Mouse (Mus musculus) midbrain, embryonic 11.5 days (tissue): Measurements from ENCODE around the gene Lrrc4b. TPM values are rescaled to one million over a fixed set of nuclear protein-coding genes. Genes with fewer than 3 reads are reported as not detected.

Source experiments
- ATAC-seq: fragments of 200-750 bp; cut with Nextera tagmentation; 2 replicates; pipeline ENCODE4 v1.8.0; 2017; ENCODE audit warnings: moderate TSS enrichment, moderate library complexity; ENCODE audit not compliant: low FRiP score
- DNase-seq: peaks from one replicate; pipeline ENCODE4 v3.0.0; 2015; ENCODE audit warnings: low spot score; ENCODE audit errors: missing footprints
- H3K27ac ChIP-seq: fragments of 300-500 bp; sonication (generic); 2 replicates; pipeline ENCODE4 v1.5.1; 2014; ENCODE audit warnings: low read depth, low read length
- H3K27me3 ChIP-seq: fragments of 300-500 bp; sonication (generic); 2 replicates; pipeline ENCODE4 v1.6.1; 2014; ENCODE audit warnings: mild to moderate bottlenecking, low read length, moderate library complexity, mixed read lengths; ENCODE audit not compliant: control insufficient read depth, insufficient read depth
- H3K36me3 ChIP-seq: fragments of 300-500 bp; sonication (generic); 2 replicates; pipeline ENCODE4 v1.6.1; 2014; ENCODE audit warnings: mild to moderate bottlenecking, low read length, moderate library complexity, mixed read lengths; ENCODE audit not compliant: control insufficient read depth, insufficient read depth
- H3K4me1 ChIP-seq: fragments of 300-500 bp; sonication (generic); 2 replicates; pipeline ENCODE4 v1.6.1; 2014; ENCODE audit warnings: low read length; ENCODE audit not compliant: control insufficient read depth, insufficient read depth
- H3K4me2 ChIP-seq: fragments of 300-500 bp; sonication (generic); 2 replicates; pipeline ENCODE4 v1.6.1; 2014; ENCODE audit warnings: mild to moderate bottlenecking, moderate library complexity
- H3K4me3 ChIP-seq: fragments of 300-500 bp; sonication (generic); 2 replicates; pipeline ENCODE4 v1.5.1; 2014; ENCODE audit warnings: low read depth, low read length
- H3K9ac ChIP-seq: fragments of 300-500 bp; sonication (generic); 2 replicates; pipeline ENCODE4 v1.6.1; 2014; ENCODE audit warnings: low read length
- H3K9me3 ChIP-seq: fragments of 300-500 bp; sonication (generic); 2 replicates; pipeline ENCODE4 v1.6.1; 2016; ENCODE audit warnings: low read length; ENCODE audit not compliant: control insufficient read depth
- WGBS: fragments of 180-500 bp; shearing (Covaris S2); extraction: QIAGEN DNeasy Blood & Tissue Kit; methylation state at CpG from one replicate; pipeline ENCODE4 v1.1.7; 2014; 5-methylcytosine and 5-hydroxymethylcytosine counted together
- polyA plus RNA-seq: library from polyadenylated mRNA; unstranded; fragments of >200 nt; fragmentation: Nextera tagmentation; extraction: Ambion mirVana; gene quantifications from 2 replicates; pipeline ENCODE4 v1.2.1, GENCODE M21; 2014

Lrrc4b gene
- polyA plus RNA-seq, 1 experiment from 2014 or later, result 10.3 TPM

DNA sequence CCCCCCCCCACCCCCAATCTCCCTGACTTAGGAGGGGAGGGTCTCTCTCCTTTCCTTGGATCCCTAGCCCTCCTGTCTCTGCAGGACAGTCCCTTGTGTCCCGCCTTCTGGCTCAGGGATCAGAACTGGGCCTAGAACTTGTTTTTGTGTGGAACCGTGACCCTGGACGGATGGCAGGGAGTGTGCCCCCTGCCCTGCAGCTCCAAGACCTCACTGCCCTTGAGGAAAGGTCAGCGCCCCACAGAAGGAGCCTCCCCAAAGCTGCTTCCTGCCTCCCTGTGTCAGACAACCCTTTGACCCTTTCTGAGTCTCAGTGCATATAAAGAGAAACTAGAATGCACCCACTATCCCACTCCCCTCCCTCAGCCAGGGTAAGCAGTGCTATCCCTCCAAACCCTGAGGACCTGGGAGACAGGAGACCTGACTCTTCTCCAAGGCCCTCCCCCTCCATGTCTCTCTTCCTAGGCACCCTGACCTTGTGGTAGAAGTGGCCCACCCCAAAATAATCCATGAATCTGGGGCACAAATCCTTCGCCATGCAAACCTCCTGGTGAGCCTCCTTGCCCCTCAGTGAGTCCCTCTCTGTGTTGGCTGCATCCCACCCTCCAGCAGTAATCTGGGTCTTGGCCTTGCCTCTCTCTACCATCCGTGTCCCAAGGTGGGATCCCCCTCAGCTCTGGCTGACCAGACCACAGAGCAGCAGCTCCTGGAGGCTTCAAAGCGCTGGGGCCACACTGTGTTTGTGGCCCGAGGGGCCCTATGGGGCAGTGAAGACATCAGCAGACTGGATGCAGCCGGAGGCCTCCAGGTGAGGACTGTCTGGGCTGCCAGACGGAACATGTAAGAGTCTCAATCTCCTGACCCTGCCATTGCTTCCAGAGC, 37.4 kb downstream of the Lrrc4b start:
- H3K9me3 ChIP-seq, result no peaks in the 10 kb centered on the region
- no peak overlapping the region for H3K9ac ChIP-seq
- H3K27me3 ChIP-seq, result peaks cover 12% of the 10 kb centered on the region
- DNase-seq, result peak; percentile 81
- no peak overlapping the region for H3K4me3 ChIP-seq
- 78% methylated on average over 10 of the region's 10 CpGs for WGBS
- no peak overlapping the region for H3K4me2 ChIP-seq
- no peak overlapping the region for H3K27ac ChIP-seq
- peaks cover 31% of the 10 kb centered on the region for H3K4me1 ChIP-seq
- no peak for ATAC-seq
- peaks cover 17% of the 10 kb centered on the region for H3K36me3 ChIP-seq

DNA sequence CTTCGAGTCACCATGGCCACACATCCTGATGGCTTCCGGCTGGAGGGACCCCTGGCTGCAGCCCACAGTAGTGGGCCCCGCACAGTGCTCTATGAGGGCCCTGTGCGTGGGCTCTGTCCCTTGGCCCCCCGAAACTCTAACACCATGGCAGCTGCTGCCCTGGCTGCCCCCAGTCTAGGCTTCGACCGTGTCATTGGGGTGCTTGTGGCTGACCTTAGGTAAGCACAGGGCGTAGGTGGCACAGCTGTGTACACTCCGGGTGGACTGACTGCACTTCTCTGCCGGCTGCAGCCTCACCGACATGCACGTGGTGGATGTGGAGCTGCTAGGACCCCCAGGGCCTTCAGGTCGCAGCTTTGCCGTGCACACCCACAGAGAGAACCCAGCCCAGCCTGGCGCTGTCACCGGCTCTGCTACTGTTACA, 38.1 kb downstream of the Lrrc4b start:
- DNase-seq (peak; percentile 81), ATAC-seq (no peak)
- Histone ChIP-seq H3K4me3 (no peak overlapping the region), H3K27me3 (peaks cover 5% of the 10 kb centered on the region), H3K27ac (no peak overlapping the region; the same call in 1 of the 2 replicates), H3K9ac (peak overlapping the region; percentile 9; the same call in 1 of the 2 replicates), H3K4me1 (peaks cover 31% of the 10 kb centered on the region), H3K4me2 (no peak overlapping the region; the same call in 1 of the 2 replicates), H3K9me3 (no peaks in the 10 kb centered on the region), H3K36me3 (peaks cover 11% of the 10 kb centered on the region)
- WGBS, result 86% methylated on average over 16 of the region's 16 CpGs

DNA sequence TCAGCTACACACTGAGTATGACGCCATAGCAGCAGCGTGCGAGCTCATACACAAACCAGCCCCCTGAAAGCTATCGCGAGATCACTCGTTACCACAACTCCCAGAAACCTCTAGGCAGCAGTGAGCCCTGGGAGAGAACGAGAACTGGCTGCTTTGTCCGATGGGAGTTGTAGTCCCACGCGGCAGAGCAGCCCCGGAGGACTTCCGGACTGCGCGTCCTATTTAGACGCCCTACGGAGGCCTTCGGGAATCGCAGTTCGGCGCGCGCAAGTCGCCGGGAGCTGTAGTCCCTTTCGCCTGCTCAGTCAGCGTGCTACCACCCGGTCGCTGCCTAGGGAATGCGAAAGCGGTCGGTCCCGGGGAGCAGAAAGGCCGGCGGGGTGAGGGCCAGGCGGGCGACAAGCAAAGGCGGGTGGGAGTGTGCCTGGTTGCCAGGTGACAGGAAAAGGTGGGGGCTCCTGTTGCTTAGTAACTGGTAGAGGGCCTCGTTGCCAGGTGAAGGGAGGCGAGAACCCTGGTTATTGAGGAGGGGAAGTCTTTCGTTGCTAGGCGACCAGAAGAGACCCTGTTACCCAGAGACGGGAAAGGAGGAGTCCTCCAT, 39.1 kb downstream of the Lrrc4b start, which contains the start of gene Josd2:
Josd2 (plus strand) TSS at position 170 of the 601 bp plus-strand sequence.
- peak within 1 kb of the TSS; percentile 72 for H3K9ac ChIP-seq
- DNase-seq, result peak; percentile 98
- H3K4me2 ChIP-seq, result peak within 1 kb of the TSS; percentile 67
- H3K4me3 ChIP-seq, result peak within 1 kb of the TSS; percentile 55
- no peaks in the 10 kb centered on the region for H3K27me3 ChIP-seq
- ATAC-seq, result peak; percentile 94
- H3K9me3 ChIP-seq, result no peaks in the 10 kb centered on the region
- H3K27ac ChIP-seq, result peak within 1 kb of the TSS; percentile 79
- H3K4me1 ChIP-seq, result peaks cover 28% of the 10 kb centered on the region
- under 1% methylated on average over 42 of the region's 42 CpGs for WGBS
- H3K36me3 ChIP-seq, result peaks cover 5% of the 10 kb centered on the region; the same call in 1 of the 2 replicates

DNA sequence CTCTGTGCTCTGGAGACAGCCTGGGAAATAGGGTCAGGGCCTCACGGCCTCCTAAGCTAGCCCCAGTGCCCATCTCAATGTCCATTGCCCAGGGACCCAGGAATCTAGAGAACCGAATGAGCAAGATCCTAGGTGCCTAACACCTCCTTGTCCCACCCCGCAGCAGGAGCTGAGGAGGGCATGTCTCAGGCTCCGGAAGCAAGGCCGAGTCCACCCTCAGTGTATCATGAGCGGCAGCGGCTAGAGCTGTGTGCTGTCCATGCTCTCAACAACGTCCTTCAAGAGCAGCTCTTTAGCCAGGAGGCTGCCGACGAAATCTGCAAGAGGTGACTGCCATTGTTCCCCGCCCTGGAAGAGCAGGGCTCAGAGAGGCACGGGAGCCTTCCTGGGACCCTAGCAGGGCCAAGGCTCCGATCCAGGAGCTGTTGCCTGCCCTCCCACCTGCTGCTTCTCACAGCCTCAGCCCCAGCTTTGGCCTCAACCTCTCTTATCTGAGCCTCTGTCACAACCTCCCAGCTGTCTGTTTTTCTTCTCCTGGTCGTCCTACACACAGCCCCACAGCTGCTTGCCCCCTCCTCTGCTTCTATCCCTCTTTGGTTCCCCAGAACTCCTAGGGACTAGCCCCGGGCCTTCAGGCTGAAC, 39.9 kb downstream of the Lrrc4b start:
- H3K9me3 ChIP-seq, result no peaks in the 10 kb centered on the region
- peak overlapping the region; percentile 72; the same call in 1 of the 2 replicates for H3K9ac ChIP-seq
- no peaks in the 10 kb centered on the region for H3K27me3 ChIP-seq
- ATAC-seq (no peak), DNase-seq (peak; percentile 83)
- peak overlapping the region; percentile 55 for H3K4me3 ChIP-seq
- peak overlapping the region; percentile 67 for H3K4me2 ChIP-seq
- WGBS, result 62% methylated on average over 15 of the region's 15 CpGs
- H3K4me1 ChIP-seq, result peaks cover 28% of the 10 kb centered on the region
- H3K36me3 ChIP-seq, result no peaks in the 10 kb centered on the region
- peak overlapping the region; percentile 79 for H3K27ac ChIP-seq

DNA sequence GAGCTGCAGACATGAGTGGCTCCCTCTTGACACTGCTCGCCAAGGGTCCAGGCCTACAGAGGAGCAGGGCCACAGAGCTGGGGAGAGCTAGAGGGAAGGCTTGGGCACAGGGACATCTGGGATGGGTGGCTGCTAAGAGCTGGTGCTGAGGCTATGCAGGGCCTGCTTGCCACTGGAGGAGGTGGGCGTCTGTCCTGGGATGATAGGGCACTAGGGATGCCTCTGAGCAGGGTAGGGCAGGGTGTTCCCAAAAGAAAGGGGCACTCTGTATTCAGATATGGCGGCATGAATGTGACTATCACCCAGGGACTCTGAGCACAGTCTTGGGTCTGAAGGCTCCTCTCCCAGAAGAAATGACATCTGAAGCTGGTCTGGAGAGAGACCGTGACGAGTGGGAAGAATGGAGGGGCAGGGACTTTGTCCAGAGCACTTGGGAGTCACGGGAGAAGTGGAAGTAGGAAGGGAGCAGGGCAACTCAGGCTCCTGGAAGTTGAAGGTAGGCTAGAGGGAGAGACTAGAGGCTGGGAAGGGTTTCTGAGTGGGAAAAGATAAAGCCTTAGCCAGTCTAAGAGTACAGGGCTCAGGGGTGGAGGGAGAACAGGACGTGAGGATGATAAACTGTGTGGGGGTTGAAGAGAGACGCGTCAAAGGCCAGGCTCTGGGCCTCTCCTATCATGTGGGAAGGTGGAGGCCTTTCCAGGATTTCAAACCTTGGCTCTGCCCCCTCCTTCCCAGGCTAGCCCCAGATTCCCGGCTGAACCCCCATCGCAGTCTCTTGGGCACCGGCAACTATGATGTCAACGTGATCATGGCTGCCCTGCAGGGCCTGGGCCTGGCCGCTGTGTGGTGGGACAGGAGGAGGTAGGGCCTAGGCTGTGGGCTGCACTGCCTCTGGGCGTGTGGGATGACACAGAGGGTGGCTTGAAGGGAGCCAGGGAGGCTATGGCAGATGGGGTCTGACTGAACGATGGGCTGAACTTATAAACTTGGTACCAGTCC, 41.2 kb downstream of the Lrrc4b start:
- Histone ChIP-seq H3K36me3 (no peaks in the 10 kb centered on the region), H3K4me2 (no peak overlapping the region), H3K27ac (peak overlapping the region; percentile 16; the same call in 1 of the 2 replicates), H3K4me3 (no peak overlapping the region), H3K4me1 (peaks cover 24% of the 10 kb centered on the region), H3K27me3 (no peaks in the 10 kb centered on the region), H3K9ac (no peak overlapping the region), H3K9me3 (no peaks in the 10 kb centered on the region)
- DNase-seq, result peak; percentile 81
- no peak for ATAC-seq
- 93% methylated on average over 16 of the region's 16 CpGs for WGBS

DNA sequence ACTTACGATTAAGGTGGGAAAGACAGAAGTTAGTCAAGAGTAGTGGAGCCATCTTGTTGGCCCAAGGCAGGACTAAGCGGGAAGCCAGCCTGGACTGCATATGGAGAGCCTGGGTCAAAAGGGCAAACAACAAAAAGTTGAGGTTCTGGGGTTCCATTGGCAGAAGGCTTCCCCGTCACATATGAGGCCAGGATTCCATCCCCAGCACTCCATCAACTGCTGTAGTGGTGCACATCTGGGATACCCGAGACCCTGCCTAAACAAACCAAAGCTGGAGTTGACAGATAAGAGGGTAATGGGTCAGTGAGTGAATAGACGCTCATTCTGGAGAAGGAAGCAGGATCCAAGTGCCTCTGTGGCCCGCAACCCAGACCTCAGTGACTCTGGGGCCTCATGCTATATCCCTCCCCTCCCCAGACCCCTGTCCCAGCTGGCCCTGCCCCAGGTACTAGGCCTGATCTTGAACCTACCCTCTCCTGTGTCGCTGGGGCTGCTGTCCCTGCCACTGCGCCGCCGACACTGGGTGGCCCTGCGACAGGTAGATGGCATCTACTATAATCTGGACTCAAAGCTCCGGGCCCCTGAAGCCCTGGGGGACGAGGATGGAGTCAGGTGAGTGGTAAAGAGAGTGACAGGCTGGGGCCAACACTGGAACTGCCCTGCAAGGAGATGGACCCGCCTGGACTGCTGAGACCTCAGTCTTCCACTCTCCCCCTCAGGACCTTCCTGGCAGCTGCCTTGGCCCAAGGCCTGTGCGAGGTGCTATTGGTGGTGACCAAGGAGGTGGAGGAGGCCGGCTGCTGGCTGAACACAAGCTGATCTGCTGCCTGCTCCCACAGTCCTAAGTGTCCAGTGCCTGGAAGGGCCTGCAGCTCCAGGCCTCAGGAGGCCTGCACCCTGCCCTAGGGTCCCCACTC, 42.1 kb downstream of the Lrrc4b start:
- Histone ChIP-seq H3K27me3 (no peaks in the 10 kb centered on the region), H3K4me1 (peaks cover 21% of the 10 kb centered on the region), H3K27ac (no peak overlapping the region), H3K9ac (no peak overlapping the region), H3K9me3 (no peaks in the 10 kb centered on the region), H3K4me2 (no peak overlapping the region), H3K36me3 (no peaks in the 10 kb centered on the region), H3K4me3 (no peak overlapping the region)
- ATAC-seq (no peak), DNase-seq (peak; percentile 62)
- WGBS, result 84% methylated on average over 16 of the region's 16 CpGs

DNA sequence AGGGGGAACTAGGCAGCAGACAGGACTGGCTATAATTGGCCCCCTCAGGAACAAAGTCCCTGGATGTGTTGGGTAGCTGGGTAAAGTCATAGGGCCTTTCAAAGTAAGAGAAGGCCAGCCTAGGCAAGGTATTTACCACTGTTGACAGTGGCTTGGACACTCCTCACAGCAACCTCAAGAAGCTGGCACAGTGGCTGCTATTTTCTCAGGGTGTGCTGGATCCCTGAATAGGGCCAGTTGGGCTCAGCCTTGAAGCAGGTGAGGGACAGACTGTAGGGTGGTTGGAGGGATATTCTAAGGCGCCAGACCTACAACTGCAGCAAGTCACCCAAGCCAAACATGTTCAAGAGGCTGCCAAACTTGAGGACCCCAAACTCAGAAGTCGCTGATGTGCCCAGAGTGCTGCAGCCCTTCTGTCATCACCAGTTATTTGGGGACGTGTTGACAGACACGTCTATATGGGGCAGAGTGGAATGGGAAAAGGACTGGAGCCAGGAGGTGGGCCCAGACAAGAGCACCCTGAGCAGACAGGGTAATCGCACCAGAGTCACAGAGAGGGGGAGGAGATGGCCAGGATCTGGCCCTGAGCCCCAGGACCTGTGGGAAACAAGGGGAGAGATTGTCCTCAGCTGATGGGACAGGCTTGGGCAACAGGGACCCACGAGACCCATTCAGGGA, 43.2 kb downstream of the Lrrc4b start:
- WGBS, result 45% methylated on average over 6 of the region's 6 CpGs
- H3K27ac ChIP-seq, result no peak overlapping the region
- DNase-seq, result no peak
- H3K36me3 ChIP-seq, result no peaks in the 10 kb centered on the region
- no peaks in the 10 kb centered on the region for H3K9me3 ChIP-seq
- no peak overlapping the region for H3K4me3 ChIP-seq
- H3K4me2 ChIP-seq, result no peak overlapping the region
- peaks cover 19% of the 10 kb centered on the region for H3K4me1 ChIP-seq
- no peak for ATAC-seq
- no peak overlapping the region for H3K9ac ChIP-seq
- no peaks in the 10 kb centered on the region for H3K27me3 ChIP-seq
